8 mouse cellular contexts compared by ENCODE assay signal in genomic region chr5:144257451-144258110, GRCm38 (mm10). TPM values are rescaled to one million over a fixed set of nuclear protein-coding genes. Genes with fewer than 3 reads are reported as not detected.
DNase-seq lines count a peak whose midpoint lies in the region; ATAC-seq lines count a peak whose summit lies in the region.

No protein-coding gene starts in this region.

- peak overlapping the region; percentile 96 for H3K9ac ChIP-seq in heart, embryonic 15.5 days
- peak overlapping the region; percentile 92 for H3K9ac ChIP-seq in embryonic facial prominence, embryonic 11.5 days (replicated peaks; ENCODE audit: low read length)
- H3K9ac ChIP-seq in intestine, embryonic 14.5 days (ENCODE audit: low read length): 0 out of 2 replicates have a peak overlapping the region, but pooled peaks have one; percentile 13
- H3K9ac ChIP-seq in midbrain, embryonic 15.5 days: peak overlapping the region; percentile 91; the same call in 1 of the 2 replicates

- peaks cover 67% of the 10 kb centered on the region for H3K4me1 ChIP-seq in heart, embryonic 15.5 days (replicated peaks)
- H3K4me1 ChIP-seq in embryonic facial prominence, embryonic 11.5 days (ENCODE audit: control insufficient read depth, insufficient read depth, low read length): peaks cover 16% of the 10 kb centered on the region
- H3K4me1 ChIP-seq in intestine, embryonic 14.5 days (replicated peaks; ENCODE audit: control insufficient read depth, insufficient read depth, low read length): peaks cover 39% of the 10 kb centered on the region
- H3K4me1 ChIP-seq in midbrain, embryonic 15.5 days: peaks cover 44% of the 10 kb centered on the region

- H3K36me3 ChIP-seq in heart, embryonic 15.5 days: no peaks in the 10 kb centered on the region
- H3K36me3 ChIP-seq in embryonic facial prominence, embryonic 11.5 days (replicated peaks; ENCODE audit: control insufficient read depth, insufficient read depth, low read depth, low read length): no peaks in the 10 kb centered on the region; the same call in 1 of the 2 replicates
- peaks cover 25% of the 10 kb centered on the region for H3K36me3 ChIP-seq in intestine, embryonic 14.5 days (ENCODE audit: control insufficient read depth, insufficient read depth, low read length)
- no peaks in the 10 kb centered on the region for H3K36me3 ChIP-seq in midbrain, embryonic 15.5 days (replicated peaks)

- H3K9me3 ChIP-seq in heart, embryonic 15.5 days (replicated peaks): no peaks in the 10 kb centered on the region
- H3K9me3 ChIP-seq in embryonic facial prominence, embryonic 11.5 days (replicated peaks; ENCODE audit: control insufficient read depth, low read length): no peaks in the 10 kb centered on the region
- H3K9me3 ChIP-seq in intestine, embryonic 14.5 days (ENCODE audit: control insufficient read depth, low read length): no peaks in the 10 kb centered on the region
- H3K9me3 ChIP-seq in midbrain, embryonic 15.5 days: no peaks in the 10 kb centered on the region

- WGBS in heart, embryonic 15.5 days: 69% methylated on average over 3 of the region's 3 CpGs
- WGBS in embryonic facial prominence, embryonic 11.5 days: 64% methylated on average over 3 of the region's 3 CpGs
- 74% methylated on average over 3 of the region's 3 CpGs for WGBS in intestine, embryonic 14.5 days
- 60% methylated on average over 3 of the region's 3 CpGs for WGBS in midbrain, embryonic 15.5 days

- DNase-seq in heart, adult 11 months: no peak
- no peak for DNase-seq in embryonic facial prominence, embryonic 11.5 days (ENCODE audit: low spot score)
- no peak for DNase-seq in intestine, embryonic 14.5 days (ENCODE audit: low spot score)
- DNase-seq in layer of hippocampus, postnatal 14 days (ENCODE audit: low spot score in 2 of 2): no peak
- DNase-seq in right cerebral cortex, postnatal 4 days: no peak
- DNase-seq in left cerebral cortex, adult 18-20 months (ENCODE audit: low spot score in 2 of 2): no peak

- no peak for ATAC-seq in heart, embryonic 15.5 days (replicated peaks; ENCODE audit: insufficient number of reproducible peaks, insufficient read depth, low FRiP score, low read depth)
- ATAC-seq in embryonic facial prominence, embryonic 11.5 days (replicated peaks; ENCODE audit: insufficient number of reproducible peaks, low FRiP score, low TSS enrichment, low read depth): no peak
- no peak for ATAC-seq in intestine, embryonic 14.5 days (replicated peaks; ENCODE audit: low FRiP score, low TSS enrichment, low read depth)
- ATAC-seq in midbrain, embryonic 15.5 days (replicated peaks): no peak

- H3K4me2 ChIP-seq in heart, embryonic 15.5 days: peak overlapping the region; percentile 84
- H3K4me2 ChIP-seq in embryonic facial prominence, embryonic 11.5 days (ENCODE audit: low read depth, low read length): peak overlapping the region; percentile 57
- peak overlapping the region; percentile 92 for H3K4me2 ChIP-seq in intestine, embryonic 14.5 days (ENCODE audit: low read length)
- peak overlapping the region; percentile 80 for H3K4me2 ChIP-seq in midbrain, embryonic 15.5 days

- peak overlapping the region; percentile 98 for H3K27ac ChIP-seq in heart, embryonic 15.5 days
- no peak overlapping the region for H3K27ac ChIP-seq in embryonic facial prominence, embryonic 11.5 days (replicated peaks; ENCODE audit: low read depth, low read length)
- no peak overlapping the region for H3K27ac ChIP-seq in intestine, embryonic 14.5 days (ENCODE audit: low read depth)
- no peak overlapping the region for H3K27ac ChIP-seq in midbrain, embryonic 15.5 days

- peak overlapping the region; percentile 86 for H3K4me3 ChIP-seq in heart, embryonic 15.5 days
- peak overlapping the region; percentile 99 for H3K4me3 ChIP-seq in embryonic facial prominence, embryonic 11.5 days (ENCODE audit: low read depth, low read length)
- peak overlapping the region; percentile 91; the same call in 1 of the 2 replicates for H3K4me3 ChIP-seq in intestine, embryonic 14.5 days (ENCODE audit: low read depth, low read length)
- peak overlapping the region; percentile 89 for H3K4me3 ChIP-seq in midbrain, embryonic 15.5 days

- no peaks in the 10 kb centered on the region for H3K27me3 ChIP-seq in heart, embryonic 15.5 days
- H3K27me3 ChIP-seq in embryonic facial prominence, embryonic 11.5 days (ENCODE audit: control insufficient read depth, insufficient read depth, low read length): no peaks in the 10 kb centered on the region
- H3K27me3 ChIP-seq in intestine, embryonic 14.5 days (replicated peaks; ENCODE audit: control insufficient read depth, insufficient read depth, low read length): no peaks in the 10 kb centered on the region
- H3K27me3 ChIP-seq in midbrain, embryonic 15.5 days (replicated peaks): no peaks in the 10 kb centered on the region

RNA-seq across cellular contexts. Expression of gene Bri3, which starts 13.3 kb away (rescaled TPM):
- polyA plus RNA-seq in heart, embryonic 15.5 days (2015; fragmentation: Nextera tagmentation; extraction: Ambion mirVana): 153 and 183 TPM in 2 replicates
- polyA plus RNA-seq in embryonic facial prominence, embryonic 11.5 days (2014; fragmentation: Nextera tagmentation; extraction: Ambion mirVana): 116 and 118 TPM in 2 replicates
- 103 and 118 TPM in 2 replicates for polyA plus RNA-seq in intestine, embryonic 14.5 days (2014; fragmentation: Nextera tagmentation; extraction: Ambion mirVana)
- polyA plus RNA-seq in midbrain, embryonic 15.5 days (2015; fragmentation: Nextera tagmentation; extraction: Ambion mirVana): 108 and 113 TPM in 2 replicates
- total RNA-seq in layer of hippocampus, postnatal 14 days (2021): 10 to 100 TPM; 57.5 to 62.3 TPM
- total RNA-seq in left cerebral cortex, adult 18-20 months (2021): 10 to 100 TPM; 67.8 to 73.6 TPM

RNA-seq across cellular contexts. Expression of gene Tecpr1, which starts 34.2 kb away (rescaled TPM):
- polyA plus RNA-seq in heart, embryonic 15.5 days (2015; fragmentation: Nextera tagmentation; extraction: Ambion mirVana): 13.9 and 19.5 TPM in 2 replicates
- 8.0 and 10.8 TPM in 2 replicates for polyA plus RNA-seq in embryonic facial prominence, embryonic 11.5 days (2014; fragmentation: Nextera tagmentation; extraction: Ambion mirVana)
- 18.9 and 19.4 TPM in 2 replicates for polyA plus RNA-seq in intestine, embryonic 14.5 days (2014; fragmentation: Nextera tagmentation; extraction: Ambion mirVana)
- 53.6 and 56.0 TPM in 2 replicates for polyA plus RNA-seq in midbrain, embryonic 15.5 days (2015; fragmentation: Nextera tagmentation; extraction: Ambion mirVana)
- 100 to 1,000 TPM in 1 of 2 experiments, 10 to 100 TPM in 1; 94.5 to 104 TPM for total RNA-seq in layer of hippocampus, postnatal 14 days (2021)
- 10 to 100 TPM; 91.9 to 92.5 TPM for total RNA-seq in left cerebral cortex, adult 18-20 months (2021)

Comparison
In these comparisons a context has a peak if more than half of its experiments do, and no peak if none do; other contexts are left out.
1. H3K9ac ChIP-seq: peak in every context shown above with its lines; median percentile 96 in heart, embryonic 15.5 days; 92 in embryonic facial prominence, embryonic 11.5 days; 91 in midbrain, embryonic 15.5 days; 13 in intestine, embryonic 14.5 days.